Mouse (Mus musculus) heart, postnatal 0 days (tissue): Measurements from ENCODE around the gene Itm2c.

Experiments used
- CTCF ChIP-seq: IDR thresholded peaks from 2 replicates; pipeline ENCODE4 v1.5.1; 2016; ENCODE audit warnings: antibody characterized with exemption, control low read depth, low read depth
- EP300 ChIP-seq: IDR thresholded peaks from 2 replicates; pipeline ENCODE4 v1.6.1; 2016; ENCODE audit warnings: antibody characterized with exemption, low read depth

GRCm38 (mm10) chr1:85908754-85909590 lies 14.9 kb downstream of the Itm2c start:
- TF ChIP-seq EP300 (no peak), CTCF (no peak)
